Mouse (Mus musculus): Measurements from ENCODE around the gene Cd8a.

GRCm38 (mm10) chr6:71415446-71415845, 42.2 kb downstream of the Cd8a start:
- no peak for TF ChIP-seq CTCF (IDR thresholded peaks at IDR 0.05)
- no peak for TF ChIP-seq EP300 (IDR thresholded peaks at IDR 0.05)

Measured in lung, postnatal 0 days (tissue).